Mouse (Mus musculus) cerebellum, adult 18-20 months (tissue): ENCODE measurements around the gene Wfdc3.
"Not testable (repeated sequence)": the region's sequence is repeated elsewhere in the genome, so short reads cannot be mapped to it uniquely, and the experiment has no call there.

ENCODE experiments used
- DNase-seq, 2 experiments: peaks; one replicate each; pipeline ENCODE4 v3.0.0; 2021

Wfdc3 gene

DNA sequence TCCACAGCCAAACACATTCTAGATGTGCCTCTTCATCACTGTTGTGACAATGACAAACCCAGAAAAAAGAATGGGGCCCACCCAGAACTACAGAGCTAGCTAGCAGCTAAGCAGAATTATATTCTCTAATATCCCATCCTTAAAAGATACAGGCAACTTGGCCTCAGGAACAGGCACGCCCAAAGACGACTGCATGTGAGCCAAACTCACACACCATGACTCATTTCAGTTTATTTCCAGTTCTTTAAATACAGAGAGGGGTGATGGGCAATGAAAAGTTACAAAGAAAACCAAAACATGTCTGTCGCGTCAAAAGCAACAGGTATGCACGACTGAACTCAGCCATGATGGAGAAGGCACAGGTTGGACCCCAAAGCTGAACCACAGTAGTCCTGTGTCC is 10.3 kb downstream of the Wfdc3 start:
- DNase-seq, result no peak

DNA sequence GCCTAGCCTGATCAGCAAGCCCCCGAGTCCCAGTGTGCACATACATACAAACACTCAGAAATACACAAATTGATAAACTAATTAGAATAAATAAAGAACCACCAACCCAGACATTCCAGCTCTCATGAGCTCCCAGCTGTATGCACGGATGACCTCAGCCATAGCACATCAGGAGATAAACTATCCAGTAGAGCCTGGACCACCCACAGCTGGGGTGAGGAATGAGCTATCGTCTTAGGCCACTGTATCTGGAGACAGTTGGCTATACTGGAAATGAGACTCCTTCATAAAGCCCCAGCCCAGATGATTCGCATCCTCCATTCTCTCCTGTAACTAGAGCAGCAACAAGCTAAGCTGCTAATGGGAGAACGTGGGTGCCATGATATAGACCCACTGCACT is 10.9 kb downstream of the Wfdc3 start:
- no peak for DNase-seq

DNA sequence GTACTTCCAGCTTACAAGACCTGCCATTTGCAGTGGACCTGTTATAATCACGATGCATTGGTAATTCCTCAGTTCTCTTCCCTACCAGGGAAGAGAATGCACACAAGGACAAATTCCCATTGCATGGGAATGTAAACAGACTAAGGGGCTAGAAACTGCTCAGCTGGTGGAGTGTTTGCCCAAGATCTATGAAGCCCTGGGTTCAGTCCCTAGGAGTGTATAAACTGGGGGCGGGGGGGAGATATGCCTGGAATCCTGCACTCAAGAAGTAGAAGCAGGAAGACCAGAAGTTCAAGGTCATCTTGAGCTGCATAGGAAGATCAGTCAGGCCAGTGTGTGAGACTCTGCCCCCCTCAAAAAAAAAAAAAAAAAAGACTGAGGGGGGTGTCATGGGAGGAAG is 12.5 kb downstream of the Wfdc3 start:
- DNase-seq, result no peak

DNA sequence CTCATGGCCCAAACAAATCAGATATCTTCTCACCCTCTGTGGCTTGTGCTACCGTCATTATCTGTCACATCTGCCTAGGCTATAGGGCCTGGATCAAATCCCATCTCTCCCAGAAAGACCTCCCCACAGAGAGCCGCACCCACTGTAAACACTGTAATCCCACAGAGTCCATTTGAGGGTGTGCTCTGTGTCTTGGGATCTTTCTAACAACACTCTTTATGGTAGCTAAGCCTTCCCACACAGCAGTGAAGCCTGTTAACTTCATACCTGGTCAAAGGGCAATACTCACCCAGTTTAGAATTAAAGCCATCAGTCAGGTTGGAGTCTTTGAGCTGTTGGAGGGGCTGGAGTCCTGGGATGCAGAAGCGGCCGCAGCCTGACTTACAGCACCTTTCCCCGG is 14.0 kb downstream of the Wfdc3 start:
- no peak for DNase-seq

DNA sequence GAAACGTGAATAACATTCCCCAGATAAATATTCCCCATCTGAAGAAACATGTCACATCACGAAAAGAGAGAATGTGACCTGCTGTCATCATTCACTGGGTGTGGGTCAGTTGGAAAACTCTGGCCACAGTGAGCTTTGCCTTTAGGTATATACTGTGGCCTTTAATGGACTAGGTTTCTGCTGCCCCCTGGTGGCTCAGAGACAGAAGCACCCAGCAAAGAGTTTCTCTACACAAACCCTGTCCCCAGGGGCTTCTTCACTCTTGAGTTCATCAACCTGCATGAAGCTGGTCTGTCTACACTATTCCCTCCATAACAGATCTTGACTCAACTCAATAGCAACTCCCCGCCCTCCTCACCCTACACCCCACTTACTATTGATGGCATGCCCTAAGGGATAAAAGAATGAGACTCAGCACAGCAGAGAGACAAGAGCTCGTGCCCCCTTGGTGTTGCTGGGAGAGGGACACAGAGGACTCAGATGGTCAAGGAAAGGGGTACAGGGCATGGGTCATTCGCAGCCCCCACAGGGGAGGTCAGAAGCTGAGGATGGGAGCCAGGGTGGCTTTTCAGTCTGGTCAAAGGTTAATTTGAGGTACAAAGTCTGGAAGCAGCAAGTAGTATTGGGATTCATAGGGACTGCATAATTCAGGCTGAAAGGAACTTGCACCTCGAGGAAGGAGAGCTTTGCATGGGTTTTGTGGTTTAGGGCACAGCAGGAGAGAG is 19.7 kb downstream of the Wfdc3 start:
- DNase-seq, result peak; percentile 58 to 68

DNA sequence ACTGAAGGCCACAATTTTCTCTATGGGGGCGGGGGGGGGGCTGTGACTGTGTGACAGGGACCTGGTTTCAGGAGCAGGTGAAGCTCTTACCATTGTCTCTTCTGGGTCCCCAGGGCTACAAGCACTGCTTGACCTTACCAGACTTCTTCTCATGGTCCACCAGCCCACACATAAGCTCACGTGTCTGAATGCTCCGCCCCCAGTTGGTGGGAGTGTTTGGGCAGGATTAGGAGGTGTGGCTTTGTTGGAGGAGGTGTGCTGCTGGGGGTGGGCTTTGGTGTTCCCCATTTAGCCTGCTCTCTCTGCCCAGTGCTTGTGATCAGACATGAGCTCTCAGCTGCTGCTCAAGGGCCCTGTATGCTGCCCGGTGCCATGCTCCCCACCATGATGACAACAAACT is 22.5 kb downstream of the Wfdc3 start:
- DNase-seq, result no peak

DNA sequence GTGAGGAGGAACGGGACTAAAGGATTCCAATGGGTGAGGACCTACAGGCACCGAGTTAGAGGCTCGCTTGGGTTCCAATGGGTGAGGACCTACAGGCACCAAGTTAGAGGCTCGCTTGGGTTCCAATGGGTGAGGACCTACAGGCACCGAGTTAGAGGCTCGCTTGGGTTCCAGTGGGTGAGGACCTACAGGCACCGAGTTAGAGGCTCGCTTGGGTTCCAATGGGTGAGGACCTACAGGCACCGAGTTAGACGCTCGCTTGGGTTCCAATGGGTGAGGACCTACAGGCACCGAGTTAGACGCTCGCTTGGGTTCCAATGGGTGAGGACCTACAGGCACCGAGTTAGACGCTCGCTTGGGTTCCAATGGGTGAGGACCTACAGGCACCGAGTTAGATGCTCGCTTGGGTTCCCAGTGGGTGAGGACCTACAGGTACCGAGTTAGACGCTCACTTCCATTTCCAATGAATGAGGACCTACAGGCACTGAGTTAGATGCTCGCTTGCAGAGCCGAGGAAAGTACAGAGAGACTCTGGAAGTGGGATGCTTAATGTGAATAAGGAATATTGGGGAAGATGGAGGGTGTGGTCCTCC is 29.4 kb downstream of the Wfdc3 start:
- not testable (repeated sequence) for DNase-seq

DNA sequence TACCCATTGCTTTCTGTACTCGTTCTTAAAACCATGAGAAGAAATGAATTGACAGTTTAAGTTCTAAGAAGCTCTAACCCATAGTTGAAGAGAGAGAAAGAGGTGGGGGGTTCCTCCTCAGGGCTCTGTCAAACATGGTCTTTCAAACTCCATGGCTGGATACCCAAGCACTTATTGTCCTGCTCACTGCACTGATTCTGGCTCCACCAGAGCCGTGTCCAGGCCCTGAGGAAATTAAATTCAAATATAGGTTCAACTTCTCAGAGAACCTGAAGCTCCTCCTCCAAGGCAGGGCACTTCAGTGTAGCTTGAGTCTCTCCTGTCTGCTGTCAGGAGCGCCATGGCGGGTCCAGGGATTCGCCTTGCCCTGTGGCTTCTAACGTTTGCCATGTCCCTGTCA is 30.7 kb downstream of the Wfdc3 start, which contains the start of gene Spint5:
Spint5 (plus strand) TSS at position 301 of the 400 bp plus-strand sequence.
- no peak for DNase-seq

DNA sequence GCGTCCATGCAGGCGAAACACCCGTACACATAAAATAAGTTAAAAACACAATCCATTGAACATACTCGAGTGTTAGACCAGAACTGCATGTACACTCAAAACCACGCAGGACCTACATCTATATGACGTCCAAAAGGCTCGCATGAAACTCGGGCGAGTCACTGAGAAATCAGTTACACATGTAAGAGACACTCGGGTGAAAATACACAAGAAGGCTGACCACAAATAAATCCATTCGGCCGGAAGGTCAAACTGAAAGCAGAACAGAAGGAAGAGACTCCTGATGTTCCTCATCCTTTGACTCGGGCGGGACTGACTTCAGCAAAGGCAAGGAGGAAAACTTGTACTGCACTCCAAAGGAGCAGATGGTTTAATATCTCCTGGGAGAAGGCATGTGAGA is 39.7 kb downstream of the Wfdc3 start:
- DNase-seq, result no peak

DNA sequence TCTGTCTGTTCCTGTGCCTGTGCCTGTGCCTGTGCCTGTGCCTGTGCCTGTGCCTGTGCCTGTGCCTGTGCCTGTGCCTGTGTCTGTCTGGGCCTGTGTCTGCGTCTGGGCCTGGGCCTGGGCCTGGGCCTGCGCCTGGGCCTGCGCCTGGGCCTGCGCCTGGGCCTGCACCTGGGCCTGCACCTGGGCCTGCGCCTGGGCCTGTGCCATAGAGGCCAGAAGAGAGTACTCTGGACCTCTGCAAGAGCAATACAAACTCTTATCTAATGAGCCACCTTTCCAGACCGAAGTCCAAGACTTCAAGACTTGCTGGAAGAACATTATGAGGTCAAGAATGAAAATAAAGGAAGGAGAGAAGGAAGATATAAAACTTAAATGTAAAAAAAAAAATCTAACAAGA is 40.4 kb downstream of the Wfdc3 start:
- no peak for DNase-seq

DNA sequence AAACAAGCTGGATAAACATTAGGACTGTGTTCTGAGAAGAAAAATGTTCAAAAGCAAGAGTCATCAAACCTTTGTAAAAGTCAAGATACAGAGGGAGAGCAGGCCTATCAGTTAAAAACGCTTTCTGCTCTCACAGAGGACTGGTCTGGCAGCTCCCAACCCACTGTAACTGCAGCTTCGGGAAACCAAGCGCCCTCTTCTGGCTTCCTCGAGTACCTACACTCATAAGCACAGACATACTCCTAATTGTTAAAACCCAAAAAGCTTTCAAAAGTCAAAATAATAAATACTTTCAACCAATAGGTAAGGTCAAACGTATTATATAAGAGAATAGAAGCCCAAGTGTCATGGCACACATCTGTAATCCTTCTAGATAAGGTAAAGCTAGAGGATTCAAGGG is 41.5 kb downstream of the Wfdc3 start:
- DNase-seq, result no peak

DNA sequence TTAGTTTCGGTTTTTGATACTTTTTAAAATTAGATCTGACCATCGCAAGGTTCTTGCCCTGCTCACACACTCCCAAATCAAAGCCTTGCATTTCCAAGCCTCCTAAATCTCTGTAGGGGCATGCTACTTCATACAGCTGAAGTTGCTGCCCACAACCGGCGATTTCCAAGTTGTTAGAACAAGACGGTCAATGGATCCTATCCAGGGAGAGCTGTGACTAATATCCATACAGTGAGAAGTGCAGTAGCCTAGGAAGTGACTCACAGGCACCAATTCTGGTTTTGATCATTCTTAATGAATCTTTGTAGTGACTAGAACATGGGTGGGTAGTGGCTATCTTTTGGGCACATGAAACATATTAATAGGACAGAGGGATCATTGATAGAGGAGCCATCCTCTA is 44.0 kb downstream of the Wfdc3 start:
- no peak for DNase-seq

DNA sequence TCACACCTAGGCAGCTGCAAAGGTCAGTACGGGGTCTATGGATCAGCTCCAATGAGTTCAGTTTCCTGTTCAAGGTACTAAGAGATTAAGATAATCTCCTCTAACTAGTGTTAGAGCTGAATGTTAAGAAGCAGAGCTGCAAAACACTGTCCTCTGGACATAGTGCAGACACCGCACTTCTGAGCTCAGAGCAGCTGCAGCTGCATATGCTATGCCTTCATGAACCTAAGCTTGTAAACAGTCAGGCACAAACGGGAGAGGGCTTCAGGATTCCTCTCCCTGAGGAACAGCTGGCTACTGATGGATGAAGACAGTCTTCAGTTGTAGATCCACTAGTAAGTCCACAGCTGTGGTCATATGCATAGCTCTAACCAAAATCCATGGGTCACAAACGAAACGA is 44.8 kb downstream of the Wfdc3 start:
- DNase-seq, result no peak

DNA sequence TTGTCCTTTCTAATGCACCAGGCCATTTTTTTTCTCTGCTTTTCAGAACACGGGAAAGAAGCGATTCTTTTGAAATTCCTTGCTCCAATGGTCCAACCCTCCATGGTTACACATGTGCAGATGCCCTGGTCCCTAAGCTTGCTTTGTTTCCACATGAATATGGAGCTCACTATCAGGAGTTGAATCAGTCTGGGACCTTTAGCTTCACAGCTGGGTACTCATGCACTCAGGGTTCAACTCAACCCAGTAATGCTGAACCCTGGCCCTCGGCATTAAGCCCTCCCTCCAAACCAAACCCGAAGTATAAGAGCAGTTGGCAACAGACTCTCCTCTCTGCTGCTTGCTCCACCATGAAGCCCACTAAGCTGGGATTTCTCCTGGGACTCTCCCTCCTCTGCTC is 47.5 kb downstream of the Wfdc3 start, which contains the start of gene Spint4:
Spint4 (plus strand) TSS at position 301 of the 400 bp plus-strand sequence.
- DNase-seq, result no peak

DNA sequence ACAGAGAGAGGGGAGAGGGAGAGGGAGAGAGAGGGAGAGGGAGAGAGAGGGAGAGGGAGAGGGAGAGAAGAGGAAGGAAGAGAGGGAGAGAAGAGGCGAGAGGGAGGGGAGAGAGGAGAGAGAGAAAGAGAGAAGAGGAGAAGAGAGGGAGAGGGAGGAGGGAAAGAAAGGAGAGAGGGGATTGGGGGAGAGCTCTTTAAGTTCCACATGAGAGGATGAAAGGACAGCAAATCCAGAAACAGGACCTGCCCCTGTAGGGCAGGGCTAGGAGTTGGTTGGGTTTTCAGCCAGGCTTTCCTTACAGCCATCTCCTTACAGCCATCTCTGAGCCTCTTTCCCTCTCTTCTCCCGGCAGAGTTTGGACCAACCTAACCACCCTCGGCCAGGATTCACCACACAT is 60.9 kb downstream of the Wfdc3 start, which contains the start of gene Wfdc13:
Wfdc13 (plus strand) TSS at position 301 of the 400 bp plus-strand sequence.
- DNase-seq, result no peak
